Comparison of ENCODE assay signal across 8 mouse cellular contexts in the genomic region with DNA sequence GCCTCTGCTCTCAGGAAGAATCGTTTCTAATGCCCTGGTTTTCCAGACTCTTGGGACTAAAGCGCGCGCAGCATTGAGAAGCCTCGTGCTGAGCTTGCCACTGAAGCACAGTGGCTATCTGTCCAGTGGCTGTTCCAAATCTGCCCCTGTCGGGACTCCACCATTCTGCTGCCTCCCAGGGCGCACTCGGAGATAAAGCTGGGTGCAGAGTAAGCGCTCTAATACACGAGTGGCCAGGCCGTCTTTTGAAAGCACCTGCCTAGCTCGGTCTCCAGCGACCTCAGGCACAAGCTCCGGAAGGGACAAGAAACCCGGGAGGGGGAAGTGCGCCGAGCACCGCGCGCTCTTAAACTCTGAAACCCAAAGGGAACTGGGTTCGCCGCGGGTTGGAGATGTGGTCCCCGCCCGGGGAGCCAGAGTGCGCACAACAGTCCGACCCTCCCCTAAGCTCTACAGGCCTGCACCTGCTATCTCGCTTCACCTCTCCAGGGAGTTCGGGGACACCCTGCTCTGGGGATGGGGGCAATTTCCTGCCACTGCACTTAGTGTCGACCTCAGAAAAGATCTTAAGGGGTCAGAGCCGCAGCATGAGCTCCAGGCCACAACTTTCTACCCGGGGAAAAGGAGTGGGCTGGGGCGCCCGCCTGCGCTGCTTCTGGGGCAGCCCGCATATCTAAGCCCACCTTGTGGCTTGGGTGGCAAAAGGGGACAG. TPM values are rescaled to one million over a fixed set of nuclear protein-coding genes. Genes with fewer than 3 reads are reported as not detected.
DNase-seq lines count a peak whose midpoint lies in the region; ATAC-seq and TF ChIP-seq lines count a peak whose summit lies in the region.

No protein-coding gene starts in this region.

- no peak for DNase-seq in layer of hippocampus, adult 2 months (ENCODE audit: low spot score in 2 of 2)
- DNase-seq in layer of hippocampus, adult 9-10 months (ENCODE audit: low spot score) = no peak
- DNase-seq in adrenal gland, postnatal 14 days = peak; percentile 47
- peak; percentile 59 for DNase-seq in forebrain, postnatal 0 days
- peak; percentile 68 for DNase-seq in lung, adult 2 months
- peak; percentile 73 for DNase-seq in thymus, postnatal 25 days

- H3K9ac ChIP-seq in forebrain, postnatal 0 days = peak overlapping the region; percentile 57
- peak overlapping the region; percentile 54 for H3K9ac ChIP-seq in intestine, embryonic 15.5 days
- H3K9ac ChIP-seq in neural tube, embryonic 12.5 days = peak overlapping the region; percentile 79

- peak overlapping the region; percentile 86 for H3K4me2 ChIP-seq in forebrain, postnatal 0 days (ENCODE audit: low read depth)
- peak overlapping the region; percentile 98 for H3K4me2 ChIP-seq in intestine, embryonic 15.5 days (replicated peaks)
- H3K4me2 ChIP-seq in neural tube, embryonic 12.5 days (replicated peaks) = peak overlapping the region; percentile 91

- peak overlapping the region; percentile 95 for H3K27ac ChIP-seq in layer of hippocampus, adult 2 months
- peak overlapping the region; percentile 85 for H3K27ac ChIP-seq in forebrain, postnatal 0 days (ENCODE audit: low read depth, low read length)
- peak overlapping the region; percentile 48; the same call in 1 of the 2 replicates for H3K27ac ChIP-seq in intestine, embryonic 15.5 days
- H3K27ac ChIP-seq in neural tube, embryonic 12.5 days = peak overlapping the region; percentile 80; the same call in 1 of the 2 replicates

- no peaks in the 10 kb centered on the region for H3K36me3 ChIP-seq in forebrain, postnatal 0 days (ENCODE audit: insufficient read depth)
- no peaks in the 10 kb centered on the region for H3K36me3 ChIP-seq in intestine, embryonic 15.5 days
- 0 out of 2 replicates have a peak, but pooled peaks cover 4% of the 10 kb centered on the region for H3K36me3 ChIP-seq in neural tube, embryonic 12.5 days

- TF ChIP-seq POLR2A in lung, adult 2 months (IDR thresholded peaks at IDR 0.05; ENCODE audit: borderline replicate concordance, extremely low read depth, low read depth, low read length) = 0 out of 2 replicates have a peak, but pooled peaks have one; percentile 6

- WGBS in forebrain, postnatal 0 days = 2% methylated on average over 36 of the region's 36 CpGs
- 1% methylated on average over 36 of the region's 36 CpGs for WGBS in intestine, embryonic 15.5 days
- under 1% methylated on average over 36 of the region's 36 CpGs for WGBS in lung, adult 2 months
- under 1% methylated on average over 36 of the region's 36 CpGs for WGBS in neural tube, embryonic 12.5 days

- no peak for TF ChIP-seq CTCF in layer of hippocampus, adult 2 months (conservative IDR thresholded peaks at IDR 0.05)
- TF ChIP-seq CTCF in forebrain, postnatal 0 days (IDR thresholded peaks at IDR 0.05; ENCODE audit: low read depth) = no peak
- no peak for TF ChIP-seq CTCF in lung, adult 2 months (IDR thresholded peaks at IDR 0.05; ENCODE audit: insufficient read depth, low read length)

- H3K27me3 ChIP-seq in forebrain, postnatal 0 days (ENCODE audit: insufficient read depth, low read length) = no peaks in the 10 kb centered on the region
- peaks cover 20% of the 10 kb centered on the region for H3K27me3 ChIP-seq in intestine, embryonic 15.5 days (replicated peaks)
- H3K27me3 ChIP-seq in neural tube, embryonic 12.5 days (replicated peaks) = no peaks in the 10 kb centered on the region

- H3K4me3 ChIP-seq in layer of hippocampus, adult 2 months = peak overlapping the region; percentile 72
- peak overlapping the region; percentile 60 for H3K4me3 ChIP-seq in forebrain, postnatal 0 days (ENCODE audit: low read depth, low read length)
- H3K4me3 ChIP-seq in intestine, embryonic 15.5 days (replicated peaks) = peak overlapping the region; percentile 57
- peak overlapping the region; percentile 73 for H3K4me3 ChIP-seq in lung, adult 2 months (replicated peaks; ENCODE audit: extremely low read depth, low read depth, low read length)
- H3K4me3 ChIP-seq in neural tube, embryonic 12.5 days = peak overlapping the region; percentile 62

- peak; percentile 12 for ATAC-seq in forebrain, postnatal 0 days
- peak; percentile 27 for ATAC-seq in intestine, embryonic 15.5 days
- peak; percentile 49 for ATAC-seq in neural tube, embryonic 12.5 days (ENCODE audit: low FRiP score, low read depth)

- H3K9me3 ChIP-seq in forebrain, postnatal 0 days (ENCODE audit: low read length) = no peaks in the 10 kb centered on the region
- H3K9me3 ChIP-seq in intestine, embryonic 15.5 days = no peaks in the 10 kb centered on the region
- H3K9me3 ChIP-seq in neural tube, embryonic 12.5 days = no peaks in the 10 kb centered on the region

- peaks cover 12% of the 10 kb centered on the region for H3K4me1 ChIP-seq in forebrain, postnatal 0 days (ENCODE audit: insufficient read depth)
- H3K4me1 ChIP-seq in intestine, embryonic 15.5 days (replicated peaks) = peaks cover 23% of the 10 kb centered on the region
- peaks cover 5% of the 10 kb centered on the region; the same call in 1 of the 2 replicates for H3K4me1 ChIP-seq in lung, adult 2 months (ENCODE audit: control insufficient read depth, insufficient read depth, low read length)
- H3K4me1 ChIP-seq in neural tube, embryonic 12.5 days = peaks cover 28% of the 10 kb centered on the region

RNA-seq across cellular contexts. Expression of a gene that starts 1.0 kb away (rescaled TPM):
- total RNA-seq in layer of hippocampus, adult 2 months (2021) = 10 to 100 TPM; 39.9 to 43.2 TPM
- total RNA-seq in adrenal gland, postnatal 14 days (2021) = 9.4 and 22.2 TPM in 2 replicates
- 32.8 and 33.5 TPM in 2 replicates for total RNA-seq in forebrain, postnatal 0 days (2014; rRNA removed)
- polyA plus RNA-seq in forebrain, postnatal 0 days (2015; fragmentation: Nextera tagmentation; extraction: Ambion mirVana) = 15.3 and 19.4 TPM in 2 replicates
- polyA plus RNA-seq in intestine, embryonic 15.5 days (2015; fragmentation: Nextera tagmentation; extraction: Ambion mirVana) = 7.6 and 8.0 TPM in 2 replicates
- polyA plus RNA-seq in lung, adult 2 months (2012; rRNA removed) = 26.6 and 27.1 TPM in 2 replicates
- 28.3 and 30.6 TPM in 2 replicates for polyA plus RNA-seq in neural tube, embryonic 12.5 days (2016; fragmentation: Nextera tagmentation; extraction: Ambion mirVana)

Comparison
In these comparisons a context has a peak if more than half of its experiments do, and no peak if none do; other contexts are left out.
1. DNase-seq: peak in adrenal gland, postnatal 14 days (single experiment), forebrain, postnatal 0 days (single experiment), lung, adult 2 months (single experiment) and thymus, postnatal 25 days (single experiment); none in layer of hippocampus, adult 2 months (0 of 2) and layer of hippocampus, adult 9-10 months (single experiment).
2. Peak in every context shown above with its lines, with median percentiles within 50 percentile points of each other: H3K27ac ChIP-seq, H3K4me3 ChIP-seq, ATAC-seq, H3K4me2 ChIP-seq and H3K9ac ChIP-seq.